Mouse (Mus musculus) megakaryocyte-erythroid progenitor cell, adult 5 weeks (primary cell): ENCODE results near the gene Bace2. TPM values are rescaled to one million over a fixed set of nuclear protein-coding genes. Genes with fewer than 3 reads are reported as not detected.

Experiments used
- polyA plus RNA-seq: library from polyadenylated mRNA; stranded (reverse); fragments of >175 nt; gene quantifications from 2 replicates; pipeline ENCODE4 v1.2.3, GENCODE M21; 2012

The Bace2 gene
- polyA plus RNA-seq, result 0.04 and 0.05 TPM in 2 replicates

DNA sequence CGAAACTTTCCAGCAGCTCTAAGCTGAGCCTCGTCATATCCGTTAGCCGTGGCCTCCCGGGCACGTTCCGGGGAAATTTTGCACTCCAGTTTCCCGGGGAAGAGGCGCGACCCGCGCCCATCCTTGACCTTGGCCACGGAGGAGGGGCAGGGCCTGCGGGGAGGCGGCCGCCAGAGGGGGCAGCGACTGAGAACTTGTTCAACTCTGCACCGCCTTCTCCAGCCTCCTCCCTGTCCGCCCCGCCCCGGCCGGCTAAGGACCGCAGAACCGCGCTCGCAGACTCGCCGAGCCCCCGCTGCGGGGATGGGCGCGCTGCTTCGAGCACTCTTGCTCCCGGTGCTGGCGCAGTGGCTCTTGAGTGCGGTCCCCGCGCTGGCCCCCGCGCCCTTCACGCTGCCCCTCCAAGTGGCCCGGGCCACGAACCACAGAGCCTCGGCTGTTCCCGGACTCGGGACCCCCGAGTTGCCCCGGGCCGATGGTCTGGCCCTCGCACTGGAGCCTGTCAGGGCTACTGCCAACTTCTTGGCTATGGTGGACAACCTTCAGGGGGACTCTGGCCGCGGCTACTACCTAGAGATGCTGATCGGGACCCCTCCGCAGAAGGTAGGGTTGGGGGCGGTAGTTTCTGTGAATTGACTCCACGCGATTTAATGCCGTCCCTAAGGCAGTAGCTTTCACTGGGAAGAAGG, at the start of gene Bace2:
Gene Bace2, plus strand, starts transcription at position 244 of the 689 bp plus-strand sequence.

DNA sequence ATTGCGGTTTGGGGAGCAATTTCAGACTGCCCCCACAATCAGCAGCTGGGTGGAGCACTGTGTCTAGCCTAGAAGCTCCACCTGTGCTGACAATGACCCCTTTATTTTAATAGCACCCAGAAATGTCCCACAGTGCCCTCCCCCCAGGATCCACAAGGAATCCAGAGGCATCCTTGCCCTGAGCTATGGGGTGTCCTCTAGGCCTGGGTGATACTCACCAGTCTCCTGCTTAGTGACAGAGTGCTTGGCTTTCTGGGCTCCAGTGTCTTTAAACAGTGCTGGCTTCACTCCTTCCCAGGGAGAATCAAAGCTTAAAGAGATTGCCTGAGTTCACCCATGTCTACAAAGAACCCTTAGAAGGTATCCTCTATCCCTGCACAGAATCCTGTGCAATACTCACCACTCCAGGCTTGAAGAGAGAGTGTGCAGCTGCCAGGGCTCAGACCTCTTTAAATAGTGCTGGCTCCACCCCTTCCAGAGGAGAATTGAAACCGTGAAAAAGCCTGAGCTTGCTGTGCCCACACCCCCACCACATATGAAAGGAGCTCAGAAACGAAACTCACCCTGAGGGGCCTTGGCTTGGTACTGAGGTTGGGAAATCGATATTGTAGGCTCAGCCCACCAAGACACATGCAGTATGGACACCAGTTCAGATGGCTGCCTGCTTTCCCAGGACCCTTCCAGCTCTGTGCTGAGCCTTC, 106.1 kb downstream of the Bace2 start, which contains the start of gene Mx1:
Gene Mx1, minus strand, starts transcription at position 427 of the 701 bp plus-strand sequence.

Other genes starting within 250 kb of the Bace2 start
- 0.12 and 0.37 TPM in 2 replicates for gene Dscam, start 186.0 kb upstream of the Bace2 start, polyA plus RNA-seq
- 0.78 and 1.2 TPM in 2 replicates for gene Mx1, start 106.2 kb downstream of the Bace2 start, polyA plus RNA-seq
- not detected in 2 replicates for gene Fam3b, start 158.1 kb downstream of the Bace2 start, polyA plus RNA-seq